Mouse (Mus musculus): Measurements from ENCODE around the gene Plcl1.
A peak's percentile ranks its signal among the peaks of the same experiment; 100 is the strongest.

Plcl1 gene

DNA sequence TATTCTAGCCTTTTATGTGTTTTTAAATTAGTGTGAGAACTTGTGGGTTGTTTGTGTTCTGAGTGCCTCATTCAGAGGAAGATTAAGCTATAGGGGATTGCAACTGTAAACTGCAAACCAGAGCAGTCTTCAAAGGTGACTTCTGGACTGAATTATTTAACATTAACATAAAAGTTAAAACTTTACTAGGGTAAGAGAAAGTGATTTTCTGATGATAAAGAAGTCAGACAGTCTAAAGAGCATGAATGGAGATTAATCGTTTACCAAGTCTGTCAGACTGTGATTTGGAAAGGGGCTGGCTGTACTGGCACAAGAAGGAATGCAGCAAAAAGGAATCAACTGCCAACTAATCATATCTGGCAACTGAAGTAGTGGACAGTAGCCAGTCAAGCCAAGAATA is 301.2 kb downstream of the Plcl1 start:
- DNase-seq = no peak

DNA sequence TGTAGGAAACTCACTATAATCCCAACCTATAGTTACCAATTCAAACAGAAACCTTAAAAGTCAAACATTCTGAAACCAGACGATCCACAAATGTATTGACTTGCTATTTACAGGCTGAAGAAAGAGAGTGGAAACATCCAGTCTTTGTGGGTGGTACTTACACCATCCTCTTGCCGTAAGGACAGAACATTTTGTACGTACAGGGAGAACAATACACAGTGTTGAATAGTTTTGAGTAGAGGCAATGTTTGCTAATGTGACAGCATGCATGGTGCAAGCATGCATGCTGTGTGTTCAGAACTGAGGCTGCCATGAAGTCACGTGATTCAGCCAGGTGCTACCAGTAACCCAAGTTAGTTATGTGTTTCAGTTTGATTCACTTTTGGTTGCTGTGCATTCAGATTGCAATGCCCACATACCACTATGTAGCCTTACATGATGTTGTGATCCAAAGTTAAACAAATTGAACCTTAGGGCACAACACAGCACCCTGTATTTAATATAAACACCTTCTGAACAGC is 311.6 kb downstream of the Plcl1 start:
- no peak for DNase-seq

DNA sequence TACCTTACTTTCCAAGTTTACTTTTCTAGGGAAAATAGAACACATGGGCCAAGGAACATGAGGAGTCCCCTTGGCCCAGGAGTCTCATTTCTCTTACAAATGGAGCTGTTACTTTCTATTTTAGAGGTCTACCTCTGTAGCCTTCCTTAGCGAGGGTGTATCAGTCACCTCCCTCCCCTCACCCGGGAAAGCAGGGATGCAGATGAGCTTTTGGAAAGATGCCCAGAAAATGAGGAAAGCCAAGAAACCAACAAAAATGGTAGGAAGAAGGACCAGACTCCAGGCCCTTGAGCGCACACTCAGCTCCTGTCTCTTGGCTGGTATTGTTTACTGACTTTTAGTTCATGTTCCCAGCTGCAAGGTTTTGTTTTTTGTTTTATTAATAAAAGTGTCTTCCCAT is 319.7 kb downstream of the Plcl1 start:
- no peak for DNase-seq

DNA sequence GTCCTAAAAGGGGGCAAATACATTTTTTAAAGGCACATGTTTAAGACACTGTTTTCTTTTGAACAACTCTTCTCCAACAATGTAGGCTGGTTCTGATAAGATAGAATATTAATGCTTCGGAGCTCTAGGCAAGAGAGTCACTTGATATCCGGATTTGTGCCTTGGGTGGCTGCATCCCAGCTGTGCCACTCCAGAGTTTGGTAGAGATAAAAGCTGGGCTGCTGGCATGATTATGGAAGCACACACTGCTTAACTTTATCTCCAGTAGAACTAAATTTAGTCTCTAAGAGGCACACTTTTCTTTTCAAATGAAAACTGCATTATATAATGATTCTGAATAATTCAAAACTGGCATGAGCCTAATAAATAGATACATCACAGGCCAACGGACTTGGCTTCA is 323.6 kb downstream of the Plcl1 start:
- no peak for DNase-seq

DNA sequence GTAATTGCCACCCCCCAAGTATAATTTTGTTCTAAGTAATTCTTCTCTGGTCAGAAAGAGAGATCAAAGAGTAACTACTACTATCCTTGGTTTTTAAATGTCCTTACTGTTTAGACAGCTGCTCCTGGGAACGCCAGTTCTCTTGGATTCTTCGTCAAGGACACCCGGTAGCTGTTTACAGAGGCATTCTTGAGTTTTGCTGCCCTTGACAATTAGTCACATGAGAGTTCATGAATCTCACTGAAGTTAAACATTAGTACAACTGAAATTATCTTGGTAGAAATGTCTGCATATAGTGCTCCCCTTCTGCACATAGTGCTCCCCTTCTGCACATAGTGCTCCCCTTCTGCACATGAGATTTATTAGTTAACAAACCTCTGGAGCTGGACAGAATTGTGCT is 327.2 kb downstream of the Plcl1 start:
- no peak for DNase-seq

DNA sequence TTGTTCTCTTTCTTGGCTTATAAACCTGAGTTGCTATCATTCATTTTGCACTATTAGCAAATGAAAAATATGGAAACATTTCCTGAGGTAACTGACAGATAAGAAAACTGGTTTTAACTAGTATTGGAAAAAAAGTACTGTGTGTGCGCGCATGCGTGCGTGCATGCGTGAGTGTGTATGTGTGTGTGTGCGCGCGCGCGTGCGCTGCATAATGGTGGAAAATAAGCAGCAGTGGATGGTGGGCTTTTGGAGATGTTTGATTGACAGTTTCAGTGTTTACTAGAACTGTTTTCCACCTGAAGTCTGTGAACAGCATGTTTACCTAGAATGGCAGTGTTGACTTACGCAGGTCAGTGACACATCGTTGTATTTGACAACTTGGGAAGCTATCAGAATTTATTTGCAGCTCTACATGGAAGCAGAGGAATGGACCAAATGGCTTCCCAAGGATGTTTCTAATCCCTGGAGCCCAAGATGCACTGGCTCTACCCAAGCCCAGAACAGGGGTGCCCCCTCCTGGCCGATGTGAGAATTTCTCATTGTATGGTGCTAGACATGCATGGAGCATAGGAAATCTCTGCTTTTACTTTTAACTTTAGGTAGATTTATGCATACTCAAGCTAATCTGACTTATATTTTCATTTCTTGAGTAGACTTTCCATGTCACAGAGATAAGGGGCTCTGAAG is 330.5 kb downstream of the Plcl1 start:
- peak; percentile 80 to 88 for DNase-seq

DNA sequence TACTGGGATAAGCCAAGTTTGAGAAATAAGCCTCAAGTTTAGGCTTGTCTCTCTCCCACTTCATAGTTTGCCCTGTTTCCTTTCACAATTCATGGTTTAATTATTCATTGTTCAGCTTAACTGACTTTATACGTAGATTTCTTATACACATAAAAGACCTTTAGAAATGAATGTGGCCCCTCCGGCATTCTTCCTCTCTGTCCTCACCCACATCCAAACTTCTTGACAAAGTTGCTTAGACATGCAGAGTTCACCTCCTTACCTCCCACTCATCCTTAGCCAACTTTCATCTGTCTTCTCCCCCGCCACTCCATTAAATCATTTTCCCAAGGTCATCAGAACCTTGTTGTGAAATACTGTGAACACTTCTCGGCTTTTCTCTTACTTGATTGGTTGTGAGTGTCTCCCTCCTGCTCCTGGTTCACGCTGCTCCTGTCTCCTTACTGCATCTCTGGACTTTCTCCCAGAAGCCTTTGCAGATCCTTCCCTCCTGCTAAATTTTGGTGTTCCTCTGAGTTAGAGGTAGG is 331.1 kb downstream of the Plcl1 start:
- DNase-seq = no peak

DNA sequence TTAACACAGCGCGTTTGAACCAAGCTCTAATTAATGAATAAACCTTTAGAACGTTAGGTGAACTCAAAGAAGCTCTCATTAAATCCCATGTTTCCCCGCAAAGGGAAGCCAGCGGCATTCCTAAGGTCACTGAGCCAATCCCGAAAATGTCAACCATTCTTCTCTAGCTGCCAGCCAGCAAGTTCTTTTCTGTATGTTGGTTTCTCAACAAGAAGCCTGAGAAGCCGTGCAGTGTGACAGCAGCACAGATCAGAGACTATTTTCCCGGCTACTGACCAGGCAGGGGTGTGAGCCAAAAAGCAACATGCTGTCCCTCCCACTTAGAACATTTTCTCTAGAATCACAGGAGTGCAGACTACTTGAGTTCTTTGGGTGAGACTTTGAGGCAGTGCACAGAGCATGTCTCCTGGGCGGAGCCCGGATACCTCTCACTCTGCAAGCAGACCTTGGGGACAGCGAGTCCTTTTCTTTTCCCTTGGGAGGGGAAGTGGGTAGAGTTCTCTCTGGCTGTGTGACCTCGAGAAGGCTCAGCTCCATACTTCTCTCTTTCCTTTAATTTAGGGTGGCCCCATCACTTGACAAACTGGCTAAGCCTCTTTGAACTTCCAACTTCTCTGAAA is 333.1 kb downstream of the Plcl1 start:
- DNase-seq = no peak

DNA sequence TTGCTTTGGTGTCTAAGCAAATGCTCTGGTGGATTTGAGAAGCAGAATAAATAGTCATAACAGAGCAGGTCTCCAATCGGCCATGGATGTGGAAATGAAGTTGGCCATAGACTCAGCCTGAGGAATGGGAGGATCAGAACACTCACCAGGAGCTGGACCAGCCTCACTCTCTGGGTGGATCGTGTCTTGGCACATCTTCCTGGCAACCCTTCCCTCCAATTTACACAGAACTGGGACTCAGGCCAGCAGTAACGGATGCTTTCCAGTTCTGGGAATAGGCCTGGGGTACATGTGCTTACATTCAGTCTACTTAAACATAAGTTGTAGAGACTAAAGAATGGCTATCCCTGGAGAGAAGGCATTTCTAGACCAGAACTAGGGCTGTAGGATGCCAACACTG is 336.2 kb downstream of the Plcl1 start:
- peak; percentile 45 to 69 for DNase-seq

DNA sequence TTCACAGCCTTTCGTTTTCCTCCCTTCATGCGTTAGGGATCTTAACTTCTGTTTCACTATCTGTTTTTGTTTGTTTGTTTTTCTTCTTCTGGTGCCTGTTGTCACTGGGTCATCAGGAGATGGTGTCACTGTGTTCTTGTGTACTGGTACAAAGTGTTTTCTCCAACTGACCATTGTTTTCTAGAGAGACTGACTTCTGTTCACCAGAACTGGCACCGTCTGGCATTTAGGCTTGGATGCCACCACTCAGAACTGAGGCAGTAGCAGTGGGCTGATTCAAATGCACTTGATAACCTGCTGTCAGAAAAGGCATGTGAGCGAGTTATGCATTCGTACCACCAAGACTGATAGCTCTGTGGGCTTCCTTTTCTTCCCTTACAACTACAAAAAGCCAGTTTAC is 342.8 kb downstream of the Plcl1 start:
- DNase-seq = no peak

DNA sequence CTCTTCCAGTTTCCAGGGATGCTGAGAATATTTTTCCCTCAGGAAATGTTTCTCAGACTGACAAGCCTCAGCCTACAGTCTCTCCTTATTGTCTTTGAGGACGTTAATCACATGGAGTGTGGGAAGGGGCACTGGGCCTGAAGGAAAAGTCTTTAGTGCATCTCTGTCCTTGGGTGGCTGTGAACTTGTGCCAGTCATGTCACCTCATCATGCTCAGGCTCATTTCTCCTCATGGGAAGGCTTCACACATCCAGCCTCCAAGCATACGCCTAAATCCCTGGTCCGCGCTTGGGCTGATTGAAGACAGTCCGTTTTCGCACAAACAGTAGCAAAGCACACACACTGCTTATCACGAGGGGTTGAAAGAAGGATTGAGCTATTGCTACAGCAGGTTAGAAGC is 344.0 kb downstream of the Plcl1 start:
- no peak for DNase-seq

DNA sequence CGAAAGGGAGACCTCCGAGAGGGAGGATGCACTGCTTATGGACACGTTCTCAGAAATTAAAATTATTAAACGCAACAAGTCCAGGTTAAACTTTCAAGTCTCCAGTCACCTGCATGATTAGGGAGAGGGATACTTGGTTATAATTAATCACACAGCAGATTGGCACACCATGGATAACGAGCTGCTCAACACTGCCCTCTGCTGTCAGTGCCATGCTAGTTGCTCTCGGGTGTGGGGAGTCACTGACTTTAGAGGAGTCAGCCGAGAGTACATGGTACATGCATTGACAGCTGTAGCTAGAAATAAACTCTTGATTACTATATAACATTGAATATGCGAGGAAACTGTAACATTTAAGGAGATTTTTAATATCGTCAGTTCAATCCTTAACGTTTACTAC is 350.0 kb downstream of the Plcl1 start:
- peak; percentile 72 to 83 for DNase-seq

DNA sequence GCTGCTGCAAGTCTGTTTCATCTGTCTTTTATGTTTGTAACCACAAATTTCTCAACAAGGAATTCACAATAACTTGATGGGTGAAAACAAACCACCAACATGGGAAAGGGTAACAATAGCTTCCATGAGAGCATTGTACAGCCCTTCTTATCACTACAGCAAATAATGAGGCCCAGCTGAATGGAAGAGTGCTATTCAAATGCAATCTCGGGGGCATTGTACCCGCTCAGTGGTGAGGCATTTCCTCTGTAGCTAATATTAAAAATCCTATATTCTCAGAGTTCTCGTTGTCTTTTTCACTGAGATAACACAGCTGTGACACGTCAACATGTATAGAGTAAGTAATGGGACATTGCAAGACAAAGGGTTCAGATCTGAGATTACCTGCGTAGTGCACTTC is 356.6 kb downstream of the Plcl1 start:
- DNase-seq = no peak

DNA sequence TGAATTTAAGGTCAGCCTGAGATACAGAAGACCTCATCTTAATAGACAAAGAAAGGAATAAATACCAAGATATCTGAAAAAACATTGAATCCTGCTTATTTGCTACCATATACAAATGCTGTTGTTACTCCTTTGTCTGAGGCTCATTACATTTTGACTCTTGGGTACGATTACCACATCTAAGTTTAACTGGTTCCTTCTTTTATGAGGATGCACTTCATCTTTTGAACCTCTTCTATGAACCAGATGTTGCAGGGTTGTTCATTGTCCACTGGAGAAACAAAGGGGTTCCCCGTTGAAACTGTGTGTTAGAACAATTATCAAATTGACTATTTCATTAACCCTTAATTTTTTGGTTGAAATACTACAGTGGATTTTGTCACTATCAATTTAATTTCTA is 357.4 kb downstream of the Plcl1 start:
- no peak for DNase-seq

DNA sequence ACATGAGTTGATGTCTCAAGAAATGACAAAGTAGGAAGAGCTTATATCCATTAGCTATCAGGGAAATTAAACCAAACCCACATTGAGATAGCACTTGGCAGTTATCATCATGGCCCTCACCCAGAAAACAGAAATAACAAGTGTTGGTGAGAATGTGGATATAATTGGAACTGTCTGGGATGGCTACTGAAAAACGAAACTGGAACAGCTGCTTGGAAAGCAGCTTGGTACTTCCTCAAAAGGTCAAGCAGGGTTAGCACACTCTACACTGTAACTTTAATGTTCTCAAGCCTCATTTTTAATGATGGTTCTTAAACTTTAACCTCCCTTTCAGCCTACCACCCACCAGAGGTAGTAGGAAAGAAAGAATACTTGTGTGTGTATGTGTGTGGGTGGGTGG is 361.0 kb downstream of the Plcl1 start:
- DNase-seq = no peak

DNA sequence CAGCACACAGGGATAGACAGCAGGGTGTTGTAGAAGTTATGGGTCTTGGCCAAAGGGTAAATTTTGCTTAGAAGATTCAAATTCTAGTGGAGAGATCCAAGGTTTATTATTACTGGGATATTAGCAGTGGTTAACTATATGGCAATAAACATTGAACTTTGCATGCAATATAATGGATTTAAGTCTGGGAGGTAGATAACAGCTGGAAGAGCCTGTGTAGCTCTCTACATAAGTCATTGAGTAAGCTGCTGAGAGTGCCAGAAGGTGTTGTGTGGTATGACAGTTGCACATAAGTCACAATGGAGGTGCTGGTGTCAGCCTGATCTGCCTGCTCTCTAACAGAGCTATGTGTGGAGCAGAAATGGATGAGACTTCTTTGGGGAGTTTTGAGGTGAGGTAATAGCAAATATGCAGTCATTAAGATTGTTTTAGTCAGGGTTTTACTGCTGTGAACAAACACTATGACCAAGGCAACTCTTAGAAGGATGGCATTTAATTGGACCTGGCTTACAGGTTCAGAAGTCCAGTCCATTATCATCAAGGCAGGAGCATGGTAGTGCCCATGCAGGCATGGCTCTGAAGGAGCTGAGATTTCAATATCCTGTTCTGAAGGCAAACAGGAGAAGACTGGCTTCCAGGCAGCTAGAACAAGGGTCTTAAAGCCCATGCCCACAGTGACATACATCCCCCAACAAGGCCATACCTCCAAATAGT is 364.5 kb downstream of the Plcl1 start:
- DNase-seq = no peak

DNA sequence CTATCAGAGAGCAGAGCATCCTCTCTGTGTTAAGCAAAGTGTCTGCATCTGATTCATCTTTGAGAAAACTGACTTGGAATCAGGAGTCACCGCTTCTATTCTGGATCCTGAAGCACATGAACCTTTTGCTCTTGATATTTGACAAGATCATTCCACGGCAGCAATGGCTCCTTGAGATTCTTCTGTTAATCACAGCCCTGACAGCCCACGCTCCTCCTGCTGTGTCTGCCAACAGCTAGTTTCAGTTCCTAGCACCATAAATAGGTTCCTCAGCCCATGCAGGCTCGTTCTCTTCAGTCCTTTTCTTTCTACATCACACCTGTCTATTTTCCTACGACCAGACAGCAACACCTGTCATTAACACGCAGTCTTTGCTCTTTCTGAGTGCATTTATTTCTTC is 387.1 kb downstream of the Plcl1 start:
- DNase-seq = no peak
